Mouse (Mus musculus) right cerebral cortex, postnatal 36 days (tissue): ENCODE measurements around the gene Gm13289.
"Not testable (repeated sequence)": the region's sequence is repeated elsewhere in the genome, so short reads cannot be mapped to it uniquely, and the experiment has no call there.

Experiments
- DNase-seq, 2 experiments: peaks; one replicate each; pipeline ENCODE4 v3.0.0; 2022; ENCODE audit warnings: low spot score in 2 of 2, mixed read lengths in 1 of 2

Gene Gm13289

GRCm38 (mm10) chr4:88782335-88782734 lies 5.6 kb downstream of the Gm13289 start:
- not testable (repeated sequence) for DNase-seq

DNA sequence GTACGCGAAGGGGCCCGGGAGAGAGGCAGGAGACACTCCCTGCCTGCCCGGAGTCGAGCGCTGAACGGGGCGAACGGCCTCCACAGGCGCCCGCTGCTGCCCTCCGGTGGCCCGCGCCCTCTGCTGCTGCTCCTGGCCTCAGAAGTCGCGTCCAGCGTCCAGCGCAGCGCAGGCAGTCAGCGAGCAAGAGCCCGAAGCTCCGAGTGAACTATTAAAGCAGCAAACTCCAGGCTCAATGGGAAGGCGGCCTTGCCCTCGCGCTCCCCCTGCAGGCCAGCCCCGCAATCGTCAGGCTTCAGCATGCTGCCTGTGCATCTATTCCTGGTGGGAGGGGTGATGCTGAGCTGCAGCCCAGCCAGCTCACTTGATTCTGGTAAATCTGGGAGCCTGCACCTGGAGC lies 8.7 kb downstream of the Gm13289 start, which contains the start of gene Gm13276:
Gene Gm13276 (plus strand): TSS at position 301 of the 400 bp plus-strand sequence.
- not testable (repeated sequence) for DNase-seq

DNA sequence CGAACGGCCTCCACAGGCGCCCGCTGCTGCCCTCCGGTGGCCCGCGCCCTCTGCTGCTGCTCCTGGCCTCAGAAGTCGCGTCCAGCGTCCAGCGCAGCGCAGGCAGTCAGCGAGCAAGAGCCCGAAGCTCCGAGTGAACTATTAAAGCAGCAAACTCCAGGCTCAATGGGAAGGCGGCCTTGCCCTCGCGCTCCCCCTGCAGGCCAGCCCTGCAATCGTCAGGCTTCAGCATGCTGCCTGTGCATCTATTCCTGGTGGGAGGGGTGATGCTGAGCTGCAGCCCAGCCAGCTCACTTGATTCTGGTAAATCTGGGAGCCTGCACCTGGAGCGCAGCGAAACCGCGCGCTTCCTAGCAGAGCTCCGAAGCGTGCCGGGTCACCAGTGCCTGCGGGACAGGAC lies 11.7 kb downstream of the Gm13289 start, which contains the start of gene Gm13277:
Gene Gm13277 (plus strand): TSS at position 231 of the 400 bp plus-strand sequence.
- DNase-seq = peak; percentile 55 to 56

GRCm38 (mm10) chr4:88791250-88791649 lies 14.5 kb downstream of the Gm13289 start, which contains the start of gene Gm13278:
Gm13278 (plus strand) TSS chr4:88791550.
- DNase-seq = not testable (repeated sequence)

DNA sequence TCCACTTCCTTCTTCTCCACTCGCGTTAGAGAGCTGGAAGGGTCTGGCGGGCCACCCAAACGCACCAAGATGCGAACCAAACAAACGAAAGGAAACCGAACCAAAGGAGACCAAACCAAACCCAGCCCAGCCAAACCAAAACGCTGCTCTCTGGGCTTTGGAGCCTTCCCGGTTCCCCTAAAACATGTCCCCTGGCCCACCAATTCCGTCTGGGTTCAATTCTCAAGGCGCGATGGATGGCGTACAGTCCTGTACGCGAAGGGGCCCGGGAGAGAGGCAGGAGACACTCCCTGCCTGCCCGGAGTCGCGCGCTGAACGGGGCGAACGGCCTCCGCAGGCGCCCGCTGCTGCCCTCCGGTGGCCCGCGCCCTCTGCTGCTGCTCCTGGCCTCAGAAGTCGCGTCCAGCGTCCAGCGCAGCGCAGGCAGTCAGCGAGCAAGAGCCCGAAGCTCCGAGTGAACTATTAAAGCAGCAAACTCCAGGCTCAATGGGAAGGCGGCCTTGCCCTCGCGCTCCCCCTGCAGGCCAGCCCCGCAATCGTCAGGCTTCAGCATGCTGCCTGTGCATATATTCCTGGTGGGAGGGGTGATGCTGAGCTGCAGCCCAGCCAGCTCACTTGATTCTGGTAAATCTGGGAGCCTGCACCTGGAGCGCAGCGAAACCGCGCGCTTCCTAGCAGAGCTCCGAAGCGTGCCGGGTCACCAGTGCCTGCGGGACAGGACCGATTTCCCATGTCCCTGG lies 17.4 kb downstream of the Gm13289 start, which contains the start of gene Gm13275:
Gene Gm13275 (plus strand): TSS at position 552 of the 740 bp plus-strand sequence.
- DNase-seq = peak; percentile 18 to 30

- not testable (repeated sequence) for DNase-seq
Measured at GRCm38 (mm10) chr4:88797097-88797496, 20.4 kb downstream of the Gm13289 start, which contains the start of gene Gm13279. Gm13279 (plus strand) TSS chr4:88797397.

GRCm38 (mm10) chr4:88799365-88799764 lies 22.6 kb downstream of the Gm13289 start, which contains the start of gene Gm13285:
Gm13285 (plus strand) TSS chr4:88799665.
- DNase-seq = not testable (repeated sequence)

GRCm38 (mm10) chr4:88802954-88803353 lies 26.2 kb downstream of the Gm13289 start, which contains the start of gene Gm13287:
Gm13287 (plus strand) TSS chr4:88803254.
- not testable (repeated sequence) for DNase-seq

DNA sequence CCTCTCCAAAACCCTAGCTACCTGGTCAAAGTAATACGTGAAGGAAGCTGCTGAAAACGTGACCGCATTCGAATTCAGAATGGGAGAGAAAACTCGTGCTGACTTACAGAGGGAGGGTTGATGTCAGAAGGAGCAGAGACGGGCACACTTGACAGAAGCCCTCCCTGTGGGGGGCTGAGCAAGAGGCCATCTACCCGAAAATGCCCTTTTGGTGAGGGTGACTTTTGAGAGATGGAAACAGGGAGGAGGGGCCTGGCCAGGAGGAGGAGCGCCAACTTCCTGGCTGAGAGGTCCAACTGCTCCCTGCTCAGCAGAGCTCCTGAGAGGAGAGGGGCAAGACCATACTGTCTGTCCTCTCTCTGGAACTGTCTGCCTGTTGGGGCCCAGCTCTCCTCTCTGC lies 28.5 kb downstream of the Gm13289 start, which contains the start of gene Gm13288:
Gene Gm13288 (plus strand): TSS at position 301 of the 400 bp plus-strand sequence.
- DNase-seq = not testable (repeated sequence)

DNA sequence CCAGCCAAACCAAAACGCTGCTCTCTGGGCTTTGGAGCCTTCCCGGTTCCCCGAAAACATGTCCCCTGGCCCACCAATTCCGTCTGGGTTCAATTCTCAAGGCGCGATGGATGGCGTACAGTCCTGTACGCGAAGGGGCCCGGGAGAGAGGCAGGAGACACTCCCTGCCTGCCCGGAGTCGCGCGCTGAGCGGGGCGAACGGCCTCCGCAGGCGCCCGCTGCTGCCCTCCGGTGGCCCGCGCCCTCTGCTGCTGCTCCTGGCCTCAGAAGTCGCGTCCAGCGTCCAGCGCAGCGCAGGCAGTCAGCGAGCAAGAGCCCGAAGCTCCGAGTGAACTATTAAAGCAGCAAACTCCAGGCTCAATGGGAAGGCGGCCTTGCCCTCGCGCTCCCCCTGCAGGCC lies 29.0 kb downstream of the Gm13289 start:
- DNase-seq = not testable (repeated sequence)

GRCm38 (mm10) chr4:88815928-88816327 lies 39.2 kb downstream of the Gm13289 start, which contains the start of gene Ifna7:
Ifna7 (plus strand) TSS chr4:88816228.
- DNase-seq = no peak

DNA sequence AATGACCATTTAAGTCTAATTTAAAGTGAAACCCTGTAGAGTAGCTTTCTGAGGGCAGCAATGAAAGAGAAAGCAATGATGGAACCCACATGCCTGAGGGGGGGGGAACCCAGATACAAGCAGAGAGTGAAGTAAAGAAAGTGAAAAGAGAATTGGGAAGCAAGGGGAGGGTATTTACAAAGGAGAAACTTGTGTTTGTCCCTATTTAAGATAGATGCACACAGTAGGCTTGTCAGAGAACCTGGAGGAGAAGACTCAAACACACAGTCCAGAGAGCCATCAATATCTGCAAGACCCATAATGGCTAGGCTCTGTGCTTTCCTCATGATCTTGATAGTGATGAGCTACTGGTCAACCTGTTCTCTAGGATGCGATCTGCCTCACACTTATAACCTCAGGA lies 42.9 kb downstream of the Gm13289 start, which contains the start of gene Ifna11:
Gene Ifna11 (plus strand): TSS at position 301 of the 400 bp plus-strand sequence.
- DNase-seq = no peak

DNA sequence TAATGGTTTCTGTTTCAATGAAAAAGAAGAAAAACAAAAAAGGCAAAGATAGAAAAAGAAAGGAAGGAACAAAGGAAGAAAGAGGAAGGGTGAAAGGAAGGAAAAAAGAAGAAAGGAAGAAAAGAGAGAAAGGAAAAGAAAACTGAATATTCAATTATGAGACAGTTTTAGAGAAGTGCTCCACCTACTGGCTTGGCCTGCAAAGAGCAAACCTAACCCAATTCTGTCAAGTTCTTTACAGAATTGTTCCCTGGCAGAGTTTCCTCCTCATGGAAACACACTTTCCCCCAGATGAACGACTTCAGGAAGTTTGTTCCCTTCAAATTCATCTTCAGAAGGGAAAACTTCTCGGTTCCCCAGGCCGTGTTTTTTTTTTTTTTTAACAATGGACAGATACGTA lies 46.3 kb downstream of the Gm13289 start:
- no peak for DNase-seq
